Mouse (Mus musculus) gastrocnemius, adult 2 months (tissue): ENCODE results near the gene Tbc1d2b. TPM values are rescaled to one million over a fixed set of nuclear protein-coding genes. Genes with fewer than 3 reads are reported as not detected.

ENCODE experiments used
- DNase-seq: peaks from one replicate; pipeline ENCODE4 v3.0.0; 2022
- H3K27ac ChIP-seq: fragments of 200-600 bp; 2 replicates; pipeline ENCODE4 v1.8.1; 2022; ENCODE audit warnings: mild to moderate bottlenecking
- H3K4me3 ChIP-seq: fragments of 200-600 bp; 2 replicates; pipeline ENCODE4 v1.8.1; 2022; ENCODE audit warnings: mild to moderate bottlenecking, moderate library complexity
- CTCF ChIP-seq: fragments of 200-600 bp; IDR thresholded peaks from 2 replicates; pipeline ENCODE4 v1.8.1; 2022; ENCODE audit warnings: antibody characterized with exemption, mild to moderate bottlenecking, moderate library complexity
- intact Hi-C: fragments of 180-260 bp; cut with DNase I; formaldehyde crosslinking; loops from one replicate; pipeline ENCODE4 v1.15.1; 2025
- total RNA-seq, 2 experiments: library from RNA; stranded (reverse); gene quantifications; 2 replicates each; pipeline ENCODE4 v1.2.3; 2021

Tbc1d2b gene
- total RNA-seq, 2 experiments from 2014 or later: 3.0 to 5.9 TPM

- no peak overlapping the region for H3K4me3 ChIP-seq
- no peak overlapping the region for H3K27ac ChIP-seq
- intact Hi-C loops: no loop called here
- DNase-seq: no peak
- peak; percentile 11; the same call in 1 of the 2 replicates for TF ChIP-seq CTCF
Observed at GRCm38 (mm10) chr9:90164670-90165453, 105.7 kb downstream of the Tbc1d2b start.

- peak; percentile 52 for DNase-seq
- TF ChIP-seq CTCF: no peak
- intact Hi-C loops: no loop called here
- Histone ChIP-seq H3K4me3 (peak overlapping the region; percentile 90), H3K27ac (peak overlapping the region; percentile 72)
Observed at GRCm38 (mm10) chr9:90163749-90164095, 106.9 kb downstream of the Tbc1d2b start.

GRCm38 (mm10) chr9:90162926-90163748 is 107.5 kb downstream of the Tbc1d2b start, which contains the start of gene Adamts7:
Gene Adamts7 (plus strand): TSS chr9:90163069.
- Histone ChIP-seq H3K4me3 (peak within 1 kb of the TSS; percentile 90), H3K27ac (peak within 1 kb of the TSS; percentile 72)
- intact Hi-C loops: no loop called here
- no peak for TF ChIP-seq CTCF
- peak; percentile 53 for DNase-seq

GRCm38 (mm10) chr9:90162243-90162925 is 108.2 kb downstream of the Tbc1d2b start:
- Histone ChIP-seq H3K27ac (peak overlapping the region; percentile 61; the same call in 1 of the 2 replicates), H3K4me3 (peak overlapping the region; percentile 90)
- intact Hi-C loops: no loop called here
- peak; percentile 74 for TF ChIP-seq CTCF
- peak; percentile 81 for DNase-seq

Other genes starting within 250 kb of the Tbc1d2b start
- 10 to 100 TPM in 1 of 2 experiments, 1 to 10 TPM in 1; 9.9 to 13.5 TPM for gene Ctsh, start 216.7 kb downstream of the Tbc1d2b start, total RNA-seq
- gene Morf4l1, start 156.0 kb downstream of the Tbc1d2b start, total RNA-seq: 100 to 1,000 TPM; 189 to 208 TPM
- under 1 TPM; 0.41 to 0.59 TPM for gene Adamts7, start 107.7 kb downstream of the Tbc1d2b start, total RNA-seq